Mouse (Mus musculus) forebrain, embryonic 12.5 days (tissue): Measurements from ENCODE around the gene Popdc3. TPM values are rescaled to one million over a fixed set of nuclear protein-coding genes. Genes with fewer than 3 reads are reported as not detected.

Experiments
- ATAC-seq: fragments of 200-750 bp; cut with Nextera tagmentation; 2 replicates; pipeline ENCODE4 v1.8.0; 2017; ENCODE audit warnings: moderate TSS enrichment; ENCODE audit not compliant: low FRiP score
- H3K27ac ChIP-seq: fragments of 300-500 bp; sonication (generic); 2 replicates; pipeline ENCODE4 v1.5.1; 2016; ENCODE audit warnings: mild to moderate bottlenecking
- H3K27me3 ChIP-seq: fragments of 300-500 bp; sonication (generic); 2 replicates; pipeline ENCODE4 v1.6.1; 2016; ENCODE audit warnings: mild to moderate bottlenecking
- H3K36me3 ChIP-seq: fragments of 300-500 bp; sonication (generic); replicated peaks from 2 replicates; pipeline ENCODE4 v1.6.1; 2016; ENCODE audit warnings: mild to moderate bottlenecking
- H3K4me1 ChIP-seq: fragments of 300-500 bp; sonication (generic); 2 replicates; pipeline ENCODE4 v1.6.1; 2016
- H3K4me2 ChIP-seq: fragments of 300-500 bp; sonication (generic); 2 replicates; pipeline ENCODE4 v1.6.1; 2016; ENCODE audit warnings: mild to moderate bottlenecking, moderate library complexity
- H3K4me3 ChIP-seq: fragments of 300-500 bp; sonication (generic); replicated peaks from 2 replicates; pipeline ENCODE4 v1.5.1; 2016; ENCODE audit warnings: mild to moderate bottlenecking
- H3K9ac ChIP-seq: fragments of 300-500 bp; sonication (generic); 2 replicates; pipeline ENCODE4 v1.6.1; 2016; ENCODE audit warnings: mild to moderate bottlenecking
- H3K9me3 ChIP-seq: fragments of 300-500 bp; sonication (generic); 2 replicates; pipeline ENCODE4 v1.6.1; 2016
- WGBS: fragments of 180-500 bp; shearing (Covaris S2); methylation state at CpG from one replicate; pipeline ENCODE4 v1.1.7; 2016; 5-methylcytosine and 5-hydroxymethylcytosine counted together
- polyA plus RNA-seq: library from polyadenylated mRNA; unstranded; fragments of >200 nt; fragmentation: Nextera tagmentation; extraction: Ambion mirVana; gene quantifications from 2 replicates; pipeline ENCODE4 v1.2.1, GENCODE M21; 2016

The Popdc3 gene
- polyA plus RNA-seq, 1 experiment from 2014 or later = 0.19 TPM

DNA sequence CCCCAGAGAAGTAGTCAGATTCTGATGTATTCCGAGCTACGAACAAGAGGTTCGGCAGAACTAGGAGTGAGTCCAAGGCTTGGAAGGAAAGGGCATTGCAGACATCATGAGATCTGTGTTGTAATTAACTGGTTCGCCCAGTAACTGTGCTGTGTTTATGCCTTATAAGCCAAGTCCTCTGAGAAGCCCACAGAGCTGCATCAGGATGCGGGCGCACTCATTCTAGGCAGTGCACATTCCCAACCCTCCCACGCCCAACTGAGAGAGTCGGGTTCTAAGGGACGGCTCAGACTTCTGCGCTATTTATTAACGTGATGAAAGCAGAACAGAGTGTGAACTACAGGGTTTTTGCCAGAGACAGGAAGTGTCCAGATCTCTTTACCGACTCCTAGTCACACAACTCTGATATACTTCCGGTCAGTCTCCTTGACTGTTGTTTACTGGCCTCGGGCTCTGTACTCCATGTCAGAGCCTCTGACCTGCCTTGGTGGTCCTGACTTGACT lies 23.3 kb upstream of the Popdc3 start:
- Histone ChIP-seq H3K9ac (no peak overlapping the region), H3K4me1 (peaks cover 10% of the 10 kb centered on the region), H3K4me2 (no peak overlapping the region), H3K27me3 (no peaks in the 10 kb centered on the region), H3K4me3 (no peak overlapping the region), H3K27ac (no peak overlapping the region), H3K36me3 (peaks cover 70% of the 10 kb centered on the region), H3K9me3 (no peaks in the 10 kb centered on the region)
- ATAC-seq = no peak
- 95% methylated on average over 14 of the region's 14 CpGs for WGBS

DNA sequence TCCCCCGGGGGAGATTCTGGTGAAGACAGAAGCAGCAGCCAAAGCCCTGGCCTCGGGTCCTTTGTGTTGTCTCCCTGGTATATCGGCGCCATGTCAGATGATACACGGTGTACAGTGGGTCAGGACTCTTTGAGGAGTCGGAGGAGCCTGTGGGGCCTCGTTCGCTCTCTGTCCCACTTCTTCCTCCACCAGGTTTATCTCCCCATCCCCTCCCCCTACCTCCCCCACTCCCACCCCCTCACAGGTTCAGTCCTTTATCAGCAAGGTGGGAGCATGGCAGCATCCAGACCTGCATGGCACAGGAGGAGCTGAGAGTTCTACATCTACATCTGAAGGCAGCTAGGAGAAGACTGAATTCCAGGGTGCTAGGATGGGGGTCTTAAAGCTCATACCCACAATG lies 12.0 kb upstream of the Popdc3 start:
- H3K27me3 ChIP-seq = no peaks in the 10 kb centered on the region
- no peak overlapping the region for H3K4me2 ChIP-seq
- 92% methylated on average over 8 of the region's 8 CpGs for WGBS
- no peaks in the 10 kb centered on the region for H3K36me3 ChIP-seq
- ATAC-seq = no peak
- no peak overlapping the region for H3K9ac ChIP-seq
- no peak overlapping the region for H3K27ac ChIP-seq
- no peaks in the 10 kb centered on the region for H3K9me3 ChIP-seq
- H3K4me1 ChIP-seq = no peaks in the 10 kb centered on the region
- no peak overlapping the region for H3K4me3 ChIP-seq

DNA sequence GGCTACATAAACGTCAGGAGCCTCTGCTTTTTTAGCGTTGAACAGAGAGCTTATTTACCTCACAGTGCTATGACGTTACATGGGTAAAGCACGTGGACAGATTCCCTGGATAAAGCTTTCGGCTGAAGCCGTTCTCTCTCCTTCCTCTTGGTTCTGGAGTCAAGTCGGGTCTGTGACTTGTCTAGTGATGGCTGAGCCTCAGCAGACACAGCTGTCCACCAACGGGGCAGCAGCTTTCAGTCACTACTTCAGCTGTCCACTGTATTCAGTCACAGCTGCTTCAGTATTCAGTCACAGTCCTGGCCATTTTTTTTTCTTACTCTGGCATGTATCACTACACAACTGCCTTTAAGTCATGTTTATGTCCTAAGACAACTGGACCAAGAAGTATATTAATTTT lies 4.0 kb upstream of the Popdc3 start:
- no peaks in the 10 kb centered on the region for H3K9me3 ChIP-seq
- H3K4me2 ChIP-seq = no peak overlapping the region
- no peaks in the 10 kb centered on the region for H3K36me3 ChIP-seq
- ATAC-seq = no peak
- no peak overlapping the region for H3K27ac ChIP-seq
- H3K4me1 ChIP-seq = no peaks in the 10 kb centered on the region
- no peak overlapping the region for H3K9ac ChIP-seq
- H3K4me3 ChIP-seq = no peak overlapping the region
- 87% methylated on average over 8 of the region's 8 CpGs for WGBS
- H3K27me3 ChIP-seq = no peaks in the 10 kb centered on the region

DNA sequence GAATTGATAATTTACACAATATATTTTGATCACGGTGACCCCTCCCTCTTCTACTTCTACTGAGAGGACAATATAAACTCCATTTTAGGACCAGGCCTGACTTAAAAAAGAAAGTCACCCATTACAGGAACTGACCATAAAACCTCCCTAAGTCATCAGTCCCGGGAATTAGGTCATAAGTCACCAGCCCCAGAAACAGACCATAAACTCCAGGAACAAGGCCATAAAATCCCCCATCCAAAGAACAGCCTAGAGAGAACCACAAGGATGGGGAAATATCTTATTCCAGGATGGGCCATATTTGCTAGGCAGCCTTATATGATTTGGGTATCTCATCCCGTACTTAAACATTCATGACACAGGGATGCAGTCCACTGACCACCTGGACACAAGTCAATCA lies 3.6 kb upstream of the Popdc3 start:
- WGBS = 95% methylated on average over 3 of the region's 3 CpGs
- H3K27me3 ChIP-seq = no peaks in the 10 kb centered on the region
- ATAC-seq = no peak
- no peak overlapping the region for H3K27ac ChIP-seq
- no peak overlapping the region for H3K4me3 ChIP-seq
- H3K36me3 ChIP-seq = no peaks in the 10 kb centered on the region
- H3K4me2 ChIP-seq = no peak overlapping the region
- no peaks in the 10 kb centered on the region for H3K9me3 ChIP-seq
- H3K9ac ChIP-seq = no peak overlapping the region
- H3K4me1 ChIP-seq = no peaks in the 10 kb centered on the region

DNA sequence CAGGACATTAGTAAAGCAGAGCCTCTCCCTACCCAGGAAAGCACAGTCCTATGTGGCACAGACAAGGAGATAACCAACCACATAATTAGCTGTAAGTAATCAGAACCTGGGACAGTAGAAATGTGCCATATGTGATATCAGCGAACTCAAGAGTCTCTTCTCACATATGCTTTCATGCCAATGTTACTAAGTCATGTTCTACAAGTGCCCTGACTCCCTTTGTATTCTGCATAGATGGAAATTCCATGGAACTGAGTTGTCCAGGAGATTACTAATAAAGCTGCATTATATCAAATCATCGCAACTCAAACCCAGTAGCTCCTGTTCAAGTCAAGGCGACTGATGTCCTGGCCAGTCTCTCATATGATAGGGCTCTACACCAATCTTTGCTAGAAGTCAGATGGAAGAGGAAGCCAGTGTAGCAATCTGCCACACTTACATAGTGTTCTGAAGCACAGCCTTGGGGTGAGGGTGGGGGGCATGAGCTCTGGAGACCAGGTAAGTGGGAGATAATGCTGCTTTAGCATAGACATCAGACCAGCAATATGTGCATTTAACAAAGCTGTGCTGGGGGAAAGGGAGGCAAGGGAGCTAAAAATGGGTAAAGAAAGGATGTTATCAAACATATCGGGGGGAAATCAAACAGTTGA lies 2.9 kb downstream of the Popdc3 start:
- WGBS = 95% methylated on average over 4 of the region's 4 CpGs
- no peaks in the 10 kb centered on the region for H3K36me3 ChIP-seq
- no peaks in the 10 kb centered on the region for H3K27me3 ChIP-seq
- H3K9ac ChIP-seq = no peak overlapping the region
- H3K4me3 ChIP-seq = no peak overlapping the region
- no peak for ATAC-seq
- no peaks in the 10 kb centered on the region for H3K4me1 ChIP-seq
- H3K4me2 ChIP-seq = no peak overlapping the region
- H3K9me3 ChIP-seq = no peaks in the 10 kb centered on the region
- H3K27ac ChIP-seq = no peak overlapping the region

DNA sequence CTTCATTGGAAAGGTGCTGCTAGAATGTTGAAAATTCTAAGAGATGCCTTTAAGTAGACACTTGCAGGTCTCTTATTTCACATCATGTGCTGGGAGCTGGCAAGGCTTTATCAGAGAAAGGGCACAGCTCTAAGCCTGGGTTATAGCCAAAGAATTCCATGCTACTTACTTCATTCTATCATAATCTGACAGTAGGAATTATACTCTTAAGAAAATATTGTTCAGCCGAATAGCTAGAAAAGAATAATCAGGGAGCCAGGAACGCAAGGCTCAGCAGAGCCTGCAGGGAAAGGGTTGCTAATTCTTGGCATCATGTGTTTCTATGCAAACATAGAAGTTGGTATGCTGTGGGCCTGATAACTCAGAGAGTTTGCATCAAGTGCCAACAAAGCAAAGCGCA lies 3.4 kb downstream of the Popdc3 start:
- Histone ChIP-seq H3K4me1 (no peaks in the 10 kb centered on the region), H3K4me2 (no peak overlapping the region), H3K4me3 (no peak overlapping the region), H3K27me3 (no peaks in the 10 kb centered on the region), H3K9ac (no peak overlapping the region), H3K9me3 (no peaks in the 10 kb centered on the region), H3K36me3 (no peaks in the 10 kb centered on the region), H3K27ac (no peak overlapping the region)
- ATAC-seq = no peak
- 93% methylated on average over 3 of the region's 3 CpGs for WGBS

DNA sequence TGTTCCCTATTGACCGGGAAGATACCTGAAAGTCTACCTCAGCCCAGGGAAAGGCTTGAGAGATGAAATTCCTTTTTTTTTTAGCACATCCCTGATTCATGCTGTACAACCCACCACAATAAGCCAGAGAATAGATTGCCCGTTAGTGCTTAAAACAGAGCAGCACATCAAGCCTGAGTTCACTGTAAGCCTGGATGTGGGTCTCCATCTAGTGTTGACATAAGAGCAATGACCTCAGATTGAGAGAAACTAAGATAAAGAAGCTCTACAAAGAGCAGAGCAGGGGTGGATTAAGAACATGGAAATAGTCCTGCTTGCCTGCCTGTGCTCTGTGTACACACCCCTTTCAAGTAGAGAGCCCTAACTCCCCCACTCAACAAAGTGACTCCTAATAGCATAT lies 7.6 kb downstream of the Popdc3 start:
- no peak overlapping the region for H3K4me2 ChIP-seq
- no peaks in the 10 kb centered on the region for H3K4me1 ChIP-seq
- H3K9me3 ChIP-seq = no peaks in the 10 kb centered on the region
- WGBS = 91% methylated on average over 2 of the region's 2 CpGs
- no peak overlapping the region for H3K4me3 ChIP-seq
- no peaks in the 10 kb centered on the region for H3K36me3 ChIP-seq
- no peak overlapping the region for H3K9ac ChIP-seq
- H3K27ac ChIP-seq = no peak overlapping the region
- H3K27me3 ChIP-seq = no peaks in the 10 kb centered on the region
- no peak for ATAC-seq

DNA sequence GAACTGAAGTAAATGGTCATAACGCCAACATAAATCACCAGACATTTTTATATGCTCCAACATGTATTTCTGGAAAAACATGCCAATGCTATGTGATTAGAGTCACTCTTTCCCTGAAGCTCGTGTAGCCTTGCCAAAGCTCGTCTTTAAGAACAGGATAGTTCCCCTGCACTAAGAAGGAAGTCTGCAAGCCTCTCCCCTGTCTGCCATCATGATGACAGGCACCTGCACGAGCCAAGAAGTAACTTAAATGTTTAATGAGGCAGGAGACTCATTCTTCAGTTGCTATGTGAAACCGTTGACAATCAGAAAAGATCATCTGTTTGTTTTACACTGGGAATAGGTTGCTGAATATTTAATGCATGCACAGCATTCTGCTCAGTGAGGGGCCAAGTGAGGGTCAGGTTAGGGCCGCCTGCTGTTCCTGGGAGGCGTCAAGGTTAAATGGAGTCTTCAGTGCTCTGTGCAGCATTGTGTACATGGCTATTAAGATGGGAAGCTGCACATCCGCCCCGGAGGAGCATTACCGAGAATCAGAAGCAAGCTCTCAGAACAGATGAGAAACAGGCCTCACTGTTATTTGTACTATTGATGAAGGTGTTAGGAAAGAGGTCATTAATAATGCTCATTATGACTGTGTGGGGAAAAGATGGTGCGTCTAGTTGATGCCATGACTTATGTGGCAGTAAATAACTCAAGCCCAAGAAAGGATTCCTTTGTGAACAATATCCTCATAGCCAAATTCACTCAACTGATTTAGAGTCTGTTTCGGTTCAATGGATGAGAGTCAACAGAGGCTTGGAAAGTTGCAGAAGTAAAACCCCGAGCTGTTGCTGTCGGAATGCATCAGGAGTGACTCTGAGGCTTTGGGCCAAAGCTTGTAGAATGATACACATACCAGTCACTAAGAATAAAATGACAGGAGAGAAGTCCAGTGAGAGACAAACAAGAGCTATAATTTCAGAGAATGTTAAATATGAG lies 15.7 kb downstream of the Popdc3 start:
- Histone ChIP-seq H3K9ac (no peak overlapping the region), H3K4me1 (peaks cover 4% of the 10 kb centered on the region; the same call in 1 of the 2 replicates), H3K36me3 (no peaks in the 10 kb centered on the region), H3K27ac (no peak overlapping the region), H3K9me3 (no peaks in the 10 kb centered on the region), H3K4me3 (no peak overlapping the region), H3K4me2 (no peak overlapping the region), H3K27me3 (no peaks in the 10 kb centered on the region)
- WGBS = 70% methylated on average over 14 of the region's 14 CpGs
- peak; percentile 75; the same call in 1 of the 2 replicates for ATAC-seq

DNA sequence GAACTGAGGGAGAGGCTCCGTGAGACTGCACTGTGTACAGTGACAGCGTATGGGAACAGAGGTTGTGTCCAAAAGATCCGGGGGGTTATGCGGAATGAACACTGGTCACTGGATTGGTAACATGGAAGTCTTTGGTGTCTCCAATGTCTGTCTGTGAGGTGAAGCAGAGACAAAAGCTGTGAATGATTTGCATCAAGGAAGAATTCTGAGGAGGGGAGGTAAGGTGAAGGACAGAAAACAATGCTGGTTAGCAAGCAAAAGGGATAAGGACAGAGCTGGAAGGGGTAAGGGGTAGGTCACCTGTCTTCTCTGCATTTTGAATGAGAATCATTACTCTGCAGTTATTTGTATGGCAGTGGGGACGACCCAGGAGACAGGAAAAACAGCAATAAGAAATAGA lies 16.6 kb downstream of the Popdc3 start:
- no peak overlapping the region for H3K9ac ChIP-seq
- H3K27ac ChIP-seq = no peak overlapping the region
- H3K9me3 ChIP-seq = no peaks in the 10 kb centered on the region
- no peak overlapping the region for H3K4me3 ChIP-seq
- no peaks in the 10 kb centered on the region for H3K36me3 ChIP-seq
- H3K4me1 ChIP-seq = peaks cover 4% of the 10 kb centered on the region; the same call in 1 of the 2 replicates
- no peaks in the 10 kb centered on the region for H3K27me3 ChIP-seq
- no peak for ATAC-seq
- WGBS = 78% methylated on average over 5 of the region's 5 CpGs
- no peak overlapping the region for H3K4me2 ChIP-seq

DNA sequence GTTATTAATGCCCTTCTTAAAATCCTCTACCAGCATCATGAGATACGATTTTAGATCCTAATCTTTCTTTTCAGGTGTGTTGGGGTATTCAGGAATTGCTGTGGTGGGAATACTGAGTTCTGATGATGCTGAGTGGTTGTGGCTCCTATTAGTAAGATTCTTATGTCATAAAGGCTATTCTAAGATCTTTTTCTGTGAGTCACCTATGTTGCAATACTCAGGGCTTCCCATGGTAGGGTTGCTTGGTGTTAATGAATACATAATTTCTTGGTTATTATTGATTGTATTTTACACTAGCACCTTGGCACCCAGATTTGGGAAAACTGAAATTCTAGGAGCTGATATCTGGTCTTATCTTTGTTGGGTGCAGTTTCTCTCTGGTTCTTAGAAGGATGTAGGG lies 26.7 kb downstream of the Popdc3 start:
- Histone ChIP-seq H3K9me3 (no peaks in the 10 kb centered on the region), H3K36me3 (no peaks in the 10 kb centered on the region), H3K4me2 (no peak overlapping the region), H3K27me3 (no peaks in the 10 kb centered on the region), H3K4me3 (no peak overlapping the region), H3K4me1 (no peaks in the 10 kb centered on the region), H3K9ac (no peak overlapping the region), H3K27ac (no peak overlapping the region)
- no peak for ATAC-seq
- 64% methylated on average over 1 of the region's 1 CpGs for WGBS

DNA sequence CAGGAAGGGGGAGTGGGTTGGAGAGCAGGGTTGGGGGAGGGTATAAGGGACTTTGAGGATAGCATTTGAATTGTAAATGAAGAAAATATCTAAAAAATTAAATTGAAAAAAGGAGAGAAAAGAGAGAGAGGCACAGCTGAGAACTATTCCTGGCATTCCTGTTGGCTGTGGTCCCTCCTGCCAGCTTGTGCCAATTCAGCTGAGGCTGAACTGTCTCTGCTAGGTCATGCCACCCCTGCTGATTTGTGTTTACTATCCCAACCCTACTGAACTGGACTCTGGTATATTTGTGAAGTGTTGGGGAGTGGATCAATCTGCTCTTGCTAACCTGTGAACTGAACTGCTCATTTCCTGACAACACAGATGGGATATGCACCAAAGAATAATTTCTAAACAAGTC lies 32.3 kb downstream of the Popdc3 start:
- H3K27ac ChIP-seq = no peak overlapping the region
- H3K36me3 ChIP-seq = no peaks in the 10 kb centered on the region
- H3K4me1 ChIP-seq = no peaks in the 10 kb centered on the region
- no peak overlapping the region for H3K4me2 ChIP-seq
- H3K27me3 ChIP-seq = no peaks in the 10 kb centered on the region
- H3K9me3 ChIP-seq = no peaks in the 10 kb centered on the region
- H3K9ac ChIP-seq = no peak overlapping the region
- no peak for ATAC-seq
- no peak overlapping the region for H3K4me3 ChIP-seq

DNA sequence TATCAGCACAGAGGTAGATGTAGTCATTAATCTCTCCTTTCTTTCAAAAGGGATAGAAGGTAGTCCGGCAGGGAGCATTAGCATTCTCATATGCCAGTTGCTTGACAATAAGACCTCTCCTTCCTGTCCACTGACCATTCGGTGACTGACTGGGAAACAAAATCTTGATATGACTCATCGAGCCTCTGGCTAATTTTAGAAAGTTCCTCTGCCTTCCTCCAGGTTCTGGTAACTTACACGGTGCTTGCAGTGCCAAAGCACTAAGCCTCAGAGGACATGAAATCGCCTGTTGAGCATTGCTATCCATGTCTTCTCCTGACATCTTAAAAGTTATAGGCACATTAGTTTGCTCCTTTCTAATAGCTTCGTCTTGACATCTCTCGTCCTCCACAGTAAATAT lies 38.8 kb downstream of the Popdc3 start:
- no peaks in the 10 kb centered on the region for H3K9me3 ChIP-seq
- H3K4me1 ChIP-seq = no peaks in the 10 kb centered on the region
- no peak overlapping the region for H3K9ac ChIP-seq
- ATAC-seq = no peak
- H3K27ac ChIP-seq = no peak overlapping the region
- H3K36me3 ChIP-seq = no peaks in the 10 kb centered on the region
- no peak overlapping the region for H3K4me3 ChIP-seq
- 88% methylated on average over 7 of the region's 7 CpGs for WGBS
- no peaks in the 10 kb centered on the region for H3K27me3 ChIP-seq
- no peak overlapping the region for H3K4me2 ChIP-seq
